Mouse (Mus musculus): Measurements from ENCODE around the gene Mgat3.

DNA sequence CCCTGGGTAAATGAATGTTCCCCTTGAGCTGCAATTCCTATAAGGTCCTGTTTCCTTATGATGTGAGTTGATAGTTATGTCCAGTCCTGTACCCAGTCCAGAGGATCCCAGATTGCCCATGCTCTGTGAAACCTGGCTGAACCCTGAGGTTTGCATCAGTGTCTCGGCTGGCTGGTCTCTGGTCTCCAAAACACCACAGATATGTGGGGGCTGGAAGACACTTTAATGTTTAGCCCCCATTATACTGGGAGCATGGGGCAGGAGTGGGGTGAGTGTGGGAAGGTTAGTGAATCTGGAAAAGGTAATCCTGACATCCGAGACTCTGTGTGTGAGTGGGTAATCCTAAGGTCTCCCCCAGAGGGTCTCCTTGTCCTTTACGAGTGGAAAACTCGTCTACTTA lies 59.5 kb downstream of the Mgat3 start:
- TF ChIP-seq CTCF (IDR thresholded peaks at IDR 0.05 in 2 of 3, conservative IDR thresholded peaks at IDR 0.05 in 1 of 3; ENCODE audit: control insufficient read depth in 1 of 3, insufficient read depth in 1 of 3, low read depth in 2 of 3, low read length in 3 of 3, poor library complexity in 1 of 3, severe bottlenecking in 1 of 3) (no peak), EP300 (IDR thresholded peaks at IDR 0.05; ENCODE audit: low read depth in 1 of 2, low read length in 2 of 2) (no peak), USF1 (IDR thresholded peaks at IDR 0.05; ENCODE audit: low read depth, low read length) (no peak), POLR2AphosphoS5 (IDR thresholded peaks at IDR 0.05; ENCODE audit: borderline replicate concordance, low read depth, low read length) (no peak), CHD2 (IDR thresholded peaks at IDR 0.05; ENCODE audit: low read length) (no peak), MAX (IDR thresholded peaks at IDR 0.05; ENCODE audit: low read length) (no peak), MEF2A (IDR thresholded peaks at IDR 0.05; ENCODE audit: extremely low read depth, insufficient replicate concordance, low read depth, low read length, poor library complexity, severe bottlenecking) (no peak), HCFC1 (IDR thresholded peaks at IDR 0.05; ENCODE audit: low read depth, low read length) (no peak), ELF1 (IDR thresholded peaks at IDR 0.05; ENCODE audit: low read depth, low read length) (no peak)
